Mouse (Mus musculus) cerebral cortex, adult 2 months (tissue): Measurements from ENCODE around the gene Atoh8.

Experiments
- WGBS: fragments of 180-500 bp; shearing (Covaris S2); methylation state at CpG from one replicate; pipeline ENCODE4 v1.1.7; 2018; 5-methylcytosine and 5-hydroxymethylcytosine counted together

Atoh8 gene

DNA sequence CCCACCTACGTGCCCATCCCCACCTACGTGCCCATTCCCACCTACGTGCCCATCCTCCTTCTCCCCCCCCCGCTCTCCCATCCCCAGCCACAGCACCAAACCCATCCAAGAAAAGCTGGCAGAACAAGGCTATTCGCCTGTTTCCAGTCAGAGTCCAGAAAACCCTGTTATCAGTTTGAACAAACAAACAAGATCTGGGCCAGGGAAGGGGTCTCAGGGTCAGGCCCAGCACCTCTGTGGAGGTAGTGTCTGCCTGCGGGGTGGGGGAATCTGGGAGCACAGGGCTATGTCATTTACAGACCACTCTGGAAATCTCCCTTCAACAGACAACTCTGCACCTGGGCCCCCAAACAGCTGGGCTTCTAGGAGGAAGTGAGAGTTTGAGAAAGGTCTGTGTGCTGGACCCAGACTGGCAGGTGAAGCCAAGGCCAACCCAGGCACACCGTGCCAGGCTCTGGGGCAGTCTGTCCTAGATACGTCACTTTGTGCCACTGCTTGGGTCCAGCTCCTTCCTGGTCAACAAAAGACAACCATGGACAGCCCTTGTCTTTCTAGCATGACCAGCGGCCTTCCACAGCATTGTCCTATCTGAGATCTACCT lies 7.6 kb downstream of the Atoh8 start:
- 82% methylated on average over 9 of the region's 9 CpGs for WGBS

- WGBS: 92% methylated on average over 4 of the region's 4 CpGs
Observed at GRCm38 (mm10) chr6:72227011-72227410, 8.4 kb downstream of the Atoh8 start.

DNA sequence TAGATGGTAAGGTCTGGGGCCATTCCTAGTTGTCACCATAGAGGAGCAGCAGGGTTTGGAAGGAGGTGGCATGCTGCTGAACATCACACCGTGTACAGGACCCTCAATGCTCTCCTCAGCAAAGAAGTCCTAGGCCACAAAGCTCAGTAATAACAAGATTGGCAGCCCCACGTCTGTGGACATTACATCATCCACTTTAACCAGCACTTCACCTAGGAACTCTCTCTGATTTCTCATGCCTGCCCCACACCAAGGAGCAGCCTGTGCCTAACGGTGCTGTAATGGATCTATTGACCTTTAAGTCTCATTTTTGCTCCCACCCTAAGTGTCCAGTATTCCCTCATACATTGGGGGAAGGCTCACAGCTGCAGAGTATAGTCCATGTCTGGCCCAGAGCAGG lies 9.7 kb downstream of the Atoh8 start:
- 87% methylated on average over 3 of the region's 3 CpGs for WGBS

GRCm38 (mm10) chr6:72223892-72224291 lies 11.5 kb downstream of the Atoh8 start:
- 84% methylated on average over 6 of the region's 6 CpGs for WGBS

GRCm38 (mm10) chr6:72222876-72223275 lies 12.5 kb downstream of the Atoh8 start:
- WGBS: 86% methylated on average over 6 of the region's 6 CpGs

DNA sequence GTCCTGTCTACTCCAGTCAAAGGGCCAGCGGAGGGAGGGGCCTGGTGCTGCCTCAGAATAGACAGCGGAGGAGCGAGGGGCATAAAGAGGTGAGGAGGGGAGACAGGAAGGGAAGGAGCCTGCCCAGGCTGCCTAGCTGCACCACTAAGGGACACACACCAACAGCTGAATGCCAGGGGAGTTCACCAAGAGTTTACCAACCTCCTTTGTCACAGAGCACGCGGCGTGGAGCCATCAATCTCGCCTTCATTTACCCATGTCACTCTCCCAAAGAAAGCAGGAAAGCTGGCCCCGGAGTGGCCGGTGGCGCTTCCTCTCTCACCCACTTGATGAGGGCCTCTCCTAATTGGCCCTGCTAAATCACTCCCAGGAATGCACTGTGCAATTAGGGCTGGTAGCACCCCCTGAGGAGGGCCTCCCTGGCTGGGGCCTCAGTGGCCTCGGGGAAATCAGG lies 13.1 kb downstream of the Atoh8 start:
- WGBS: 61% methylated on average over 11 of the region's 11 CpGs

DNA sequence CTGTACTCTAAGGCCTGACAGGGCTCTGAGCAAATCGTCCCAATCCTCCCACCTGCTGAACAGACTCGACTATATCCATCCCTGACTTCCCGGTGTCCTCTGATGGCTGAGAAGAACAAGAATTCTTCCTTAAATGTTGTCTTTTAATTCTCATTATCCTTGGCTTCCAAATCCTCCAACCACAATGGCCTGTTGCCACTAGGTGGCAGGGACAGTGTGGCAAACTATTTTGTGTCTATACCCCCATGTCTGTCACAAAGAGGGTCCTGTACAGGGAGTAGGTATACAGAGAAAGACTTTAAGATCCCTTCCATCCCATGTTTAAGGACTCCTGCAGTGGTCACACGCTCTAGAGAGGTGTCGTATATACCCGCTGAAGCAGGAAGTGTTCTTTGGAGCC lies 14.1 kb downstream of the Atoh8 start:
- 70% methylated on average over 6 of the region's 6 CpGs for WGBS

GRCm38 (mm10) chr6:72219549-72219948 lies 15.8 kb downstream of the Atoh8 start:
- 62% methylated on average over 5 of the region's 5 CpGs for WGBS

DNA sequence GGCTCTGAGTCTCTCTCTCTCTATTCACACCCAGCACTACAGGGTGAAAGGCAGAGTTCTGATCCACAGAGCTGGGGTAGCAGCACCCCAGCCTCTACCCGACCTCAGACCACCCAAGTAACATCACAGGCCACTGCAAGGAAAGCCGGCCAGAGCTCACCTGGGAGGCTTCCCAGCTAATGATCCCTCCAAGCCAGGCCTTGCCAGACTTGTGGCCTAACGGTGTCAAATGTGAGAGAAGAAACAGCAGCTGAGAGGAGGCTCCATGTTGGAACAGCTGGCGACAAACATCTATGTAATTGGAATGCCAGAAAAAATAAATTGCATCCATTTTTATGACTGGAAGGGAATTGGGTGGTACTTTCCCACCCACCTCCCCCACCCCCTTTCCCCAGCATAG lies 17.1 kb downstream of the Atoh8 start:
- 88% methylated on average over 4 of the region's 4 CpGs for WGBS

DNA sequence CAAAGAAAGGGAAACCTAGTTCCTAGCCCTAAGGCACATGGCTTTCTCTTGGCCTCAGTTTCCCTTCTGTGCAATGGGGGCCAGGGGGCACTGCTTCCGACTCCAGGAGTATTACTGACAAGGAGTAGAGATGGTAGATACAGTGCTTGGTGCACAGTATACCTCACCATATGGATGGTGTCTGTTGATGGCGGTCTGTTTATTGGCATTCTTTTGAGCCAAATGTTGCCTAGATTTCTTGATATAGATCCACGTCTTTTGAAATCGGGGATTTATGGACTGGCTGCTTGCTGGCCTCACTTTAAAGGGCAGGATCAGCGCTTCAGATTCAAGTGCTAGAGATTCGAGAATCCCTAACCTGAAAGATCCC lies 18.0 kb downstream of the Atoh8 start:
- WGBS: 60% methylated on average over 6 of the region's 6 CpGs

DNA sequence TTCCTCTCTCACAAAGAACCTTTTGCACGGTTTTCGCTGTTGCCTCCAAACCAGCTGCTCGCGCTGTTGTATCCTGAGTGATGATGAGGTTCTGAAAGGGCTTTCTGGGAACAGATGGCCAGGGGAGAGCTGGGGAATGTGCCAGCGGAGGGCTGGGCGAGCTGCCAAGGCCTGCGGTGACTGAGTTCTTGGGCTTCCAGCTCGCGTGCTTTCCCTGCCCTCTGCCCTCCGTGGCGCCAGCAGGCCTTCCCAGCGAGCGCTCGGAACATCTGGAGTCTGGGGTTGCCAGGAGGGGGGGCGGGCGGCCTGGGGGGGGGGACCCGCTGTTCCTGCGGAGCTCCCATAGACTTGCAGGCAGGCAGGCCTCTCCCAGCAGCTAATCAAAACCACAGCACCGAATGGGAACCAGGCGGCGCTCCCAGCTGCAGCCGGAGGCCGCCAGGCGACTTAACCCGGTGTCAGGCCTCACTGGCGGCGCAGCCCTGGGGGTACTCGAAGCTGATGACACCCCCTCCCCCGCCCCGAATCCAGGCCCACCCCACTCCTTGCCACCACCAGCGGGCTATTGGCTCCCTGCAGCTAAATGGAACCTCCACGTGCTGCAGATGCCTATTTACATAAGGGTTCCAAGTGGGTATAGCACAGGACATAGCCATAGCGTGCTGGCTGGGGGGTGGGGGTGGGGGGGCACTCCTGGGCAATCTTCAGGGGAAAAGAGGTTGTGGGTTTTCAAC lies 18.5 kb downstream of the Atoh8 start:
- 4% methylated on average over 33 of the region's 33 CpGs for WGBS

GRCm38 (mm10) chr6:72215582-72215981 lies 19.8 kb downstream of the Atoh8 start:
- WGBS: 58% methylated on average over 6 of the region's 6 CpGs

- 70% methylated on average over 4 of the region's 4 CpGs for WGBS
Observed at GRCm38 (mm10) chr6:72211360-72211759, 24.0 kb downstream of the Atoh8 start.

GRCm38 (mm10) chr6:72210823-72211222 lies 24.6 kb downstream of the Atoh8 start:
- 58% methylated on average over 7 of the region's 7 CpGs for WGBS

DNA sequence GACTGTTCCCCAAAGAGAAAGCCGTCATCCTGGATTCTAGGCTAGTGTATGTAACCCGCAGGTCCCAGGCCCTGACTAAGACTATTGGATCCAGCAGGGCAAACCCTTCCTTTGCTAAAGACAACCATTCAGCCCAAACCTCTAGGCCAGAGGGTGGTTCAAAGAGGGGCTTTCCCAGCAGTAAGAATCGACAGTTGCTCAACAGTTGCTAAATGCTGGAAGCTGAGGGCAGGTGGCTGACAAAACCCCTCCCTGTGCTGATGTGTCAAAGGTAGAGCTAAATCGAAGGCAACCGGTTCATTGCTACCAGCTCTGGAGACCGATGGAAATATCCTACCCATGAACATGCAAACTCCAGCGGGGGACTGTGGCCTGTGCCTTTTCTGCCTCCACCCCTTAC lies 25.6 kb downstream of the Atoh8 start:
- 98% methylated on average over 7 of the region's 7 CpGs for WGBS

DNA sequence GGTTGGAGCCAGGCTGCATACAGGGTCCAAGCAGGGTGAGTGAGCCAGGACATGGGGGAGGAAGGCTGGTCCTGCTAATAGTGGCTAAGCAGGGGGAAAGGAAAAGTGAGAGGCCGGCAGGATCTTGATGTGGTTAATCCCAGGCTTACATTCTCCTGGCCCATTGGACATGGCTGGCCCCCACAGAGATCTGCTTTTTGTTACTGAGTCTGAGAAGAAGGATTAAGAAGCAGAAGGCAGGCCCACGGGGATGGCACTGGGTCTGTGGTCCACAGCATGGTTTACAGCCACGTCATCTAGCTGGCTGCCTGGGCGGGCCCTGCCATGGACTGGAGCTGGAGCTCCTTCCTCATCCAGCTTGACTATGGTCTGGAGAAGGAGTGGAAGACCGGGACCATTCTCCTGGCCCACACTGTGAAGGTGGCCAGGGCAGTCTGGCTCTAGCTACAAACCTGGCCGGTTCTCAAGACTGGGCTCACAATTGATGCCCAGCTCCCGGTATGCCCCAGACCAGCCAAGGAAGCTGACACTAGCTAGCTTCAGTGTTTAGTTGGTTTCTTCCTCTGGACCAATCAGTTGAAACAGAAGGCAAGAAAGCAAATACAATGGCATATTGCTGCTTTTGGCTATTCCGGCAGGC lies 26.9 kb downstream of the Atoh8 start:
- 88% methylated on average over 8 of the region's 8 CpGs for WGBS

DNA sequence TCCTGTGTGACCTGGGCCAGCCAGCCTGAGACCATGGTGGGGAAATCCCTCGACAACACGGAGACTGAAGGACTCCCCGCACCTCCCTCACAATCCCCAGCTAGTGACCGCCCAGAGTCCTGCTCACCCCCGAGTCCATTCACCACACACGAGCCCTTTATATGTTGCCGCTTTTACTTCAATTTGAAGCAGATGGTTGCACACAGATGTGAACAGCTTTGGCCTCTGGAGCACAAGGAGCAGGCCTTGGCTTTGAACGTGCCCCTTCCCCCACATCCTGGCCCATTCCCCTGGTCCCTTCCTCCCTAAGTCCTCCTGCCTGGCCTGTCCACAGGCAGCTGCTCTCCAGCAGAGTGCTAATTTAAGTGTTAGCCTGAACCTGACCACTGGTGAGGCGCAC lies 29.4 kb downstream of the Atoh8 start:
- WGBS: 93% methylated on average over 9 of the region's 9 CpGs

GRCm38 (mm10) chr6:72204858-72205257 lies 30.5 kb downstream of the Atoh8 start:
- 77% methylated on average over 7 of the region's 7 CpGs for WGBS

DNA sequence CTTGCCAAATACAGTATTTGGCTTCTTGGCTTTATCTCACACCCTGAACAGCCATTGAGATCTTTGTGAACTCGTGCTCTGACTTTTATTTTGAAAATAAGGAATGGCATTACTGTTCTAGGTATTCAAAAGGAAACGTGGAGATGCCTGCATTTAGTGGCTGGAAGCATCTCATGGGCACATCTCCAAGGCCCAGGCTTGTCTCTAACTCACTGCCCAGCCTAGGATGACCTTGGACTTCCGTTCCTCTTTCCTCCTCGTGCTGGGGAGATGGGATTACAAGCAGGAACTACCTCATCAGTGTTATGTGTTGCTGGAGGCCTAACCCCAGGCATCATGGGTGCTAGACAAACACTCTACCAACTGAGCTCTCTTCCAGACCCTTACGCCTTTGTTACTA lies 32.1 kb downstream of the Atoh8 start:
- 82% methylated on average over 5 of the region's 5 CpGs for WGBS

DNA sequence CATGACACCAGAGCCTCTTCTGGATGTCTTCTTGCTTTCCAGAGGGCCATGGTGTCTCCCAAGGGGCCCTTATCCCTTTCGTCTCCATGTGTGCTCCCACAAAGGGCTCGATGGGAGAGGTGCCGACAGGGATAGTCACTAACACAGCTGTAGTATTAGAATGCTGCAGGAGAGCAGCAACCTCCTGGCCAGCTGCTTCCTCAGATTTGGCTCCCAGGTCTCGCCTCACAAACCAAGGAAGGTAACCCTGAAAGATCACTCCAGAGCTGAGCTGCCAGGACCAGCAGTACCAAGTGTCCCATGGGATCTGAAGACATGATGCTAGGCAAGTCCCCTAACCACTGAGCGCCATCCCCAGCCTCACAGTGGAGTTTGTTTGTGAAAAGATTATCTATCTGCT lies 32.6 kb downstream of the Atoh8 start:
- WGBS: 93% methylated on average over 5 of the region's 5 CpGs

DNA sequence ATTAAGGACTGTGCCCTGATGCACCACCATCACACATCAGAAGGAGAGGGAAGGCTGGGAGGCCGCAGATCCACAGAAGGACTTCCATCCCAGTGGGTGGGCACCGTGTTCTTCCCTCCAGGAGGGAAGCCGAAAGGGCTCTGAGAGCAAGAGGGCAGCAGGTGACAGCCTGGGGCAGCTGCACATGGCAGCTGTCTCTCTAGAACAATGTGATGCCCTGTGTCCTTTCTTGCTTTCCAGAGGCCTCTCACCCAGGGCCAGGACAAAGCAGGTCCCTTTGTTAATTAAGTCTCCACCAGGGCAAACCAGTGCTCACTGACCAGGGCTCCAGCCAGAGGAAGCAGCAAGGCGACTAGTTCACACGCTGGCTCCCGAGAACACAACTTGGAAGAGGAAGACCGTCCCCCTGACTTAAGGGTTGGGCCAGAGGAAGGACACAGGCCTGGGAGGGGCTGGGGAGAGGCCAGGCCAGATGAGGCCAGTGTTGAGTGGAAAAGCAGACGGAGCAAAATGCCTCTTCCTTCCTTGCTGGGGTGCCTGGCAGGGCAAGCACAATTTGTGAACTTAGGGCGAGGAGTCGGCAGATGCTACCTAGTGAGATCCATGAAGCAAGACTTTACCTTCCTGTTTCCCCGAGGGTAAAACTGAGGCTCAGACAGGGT lies 34.7 kb downstream of the Atoh8 start:
- WGBS: 68% methylated on average over 11 of the region's 11 CpGs

- 94% methylated on average over 3 of the region's 3 CpGs for WGBS
Observed at GRCm38 (mm10) chr6:72196660-72197059, 38.7 kb downstream of the Atoh8 start.

DNA sequence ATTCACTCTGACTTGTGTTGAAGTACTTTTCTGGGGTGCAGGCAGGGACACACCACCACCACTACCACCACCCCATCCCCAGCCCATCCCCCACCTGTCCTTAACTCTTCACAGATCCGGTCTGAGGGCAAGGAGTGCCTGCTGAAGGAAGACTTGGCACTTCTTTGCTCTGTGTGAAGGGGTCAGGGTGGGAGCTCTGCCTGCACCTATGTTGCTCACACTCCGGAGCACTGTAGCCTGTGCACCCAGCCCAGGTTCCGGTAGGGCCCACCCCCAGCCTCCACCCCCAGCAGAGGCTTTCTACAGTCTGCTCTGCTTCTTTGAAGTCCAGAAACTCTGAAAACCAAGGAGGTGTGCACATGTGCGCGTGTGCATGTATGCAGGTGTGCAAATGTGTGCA lies 44.8 kb downstream of the Atoh8 start:
- WGBS: 74% methylated on average over 5 of the region's 5 CpGs
